Mouse (Mus musculus): ENCODE measurements at regions not wholly inside any gene's neighbourhood (a gene's known extent, or its start where the extent isn't known, plus 50 kb on each side); places are given as distances from the start of the nearest gene placed in this dataset.

- TF ChIP-seq POLR2A (IDR thresholded peaks at IDR 0.05; ENCODE audit: extremely low read depth, insufficient read depth, low read length) (no peak), CTCF (IDR thresholded peaks at IDR 0.05; ENCODE audit: low read depth, low read length) (no peak)
These were observed 64.0 kb upstream of the Chd1 start for GRCm38 (mm10) chr17:15640776-15641175.
